Mouse (Mus musculus) heart, adult 2 months (tissue): Measurements from ENCODE around the gene Snx12.

Source experiments
- CTCF ChIP-seq: fragments of 200-600 bp; IDR thresholded peaks from 2 replicates; pipeline ENCODE4 v1.8.1; 2022; ENCODE audit warnings: antibody characterized with exemption, mild to moderate bottlenecking, moderate library complexity
- POLR2A ChIP-seq: fragments of 200-500 bp; IDR thresholded peaks from 2 replicates; pipeline ENCODE4 v1.6.1; 2011; ENCODE audit warnings: mild to moderate bottlenecking, low read depth, low read length, control low read depth; ENCODE audit not compliant: insufficient read depth

- TF ChIP-seq CTCF (no peak), POLR2A (no peak)
Measured at GRCm38 (mm10) chrX:101147506-101147905, 74.9 kb downstream of the Snx12 start.
